Mouse (Mus musculus): ENCODE results near the gene Gm10322.

Gm10322 gene

GRCm38 (mm10) chr10:59615981-59616520, at the start of gene Gm10322:
Gm10322 (plus strand) TSS chr10:59616063.
- DNase-seq: peak; percentile 77

DNA sequence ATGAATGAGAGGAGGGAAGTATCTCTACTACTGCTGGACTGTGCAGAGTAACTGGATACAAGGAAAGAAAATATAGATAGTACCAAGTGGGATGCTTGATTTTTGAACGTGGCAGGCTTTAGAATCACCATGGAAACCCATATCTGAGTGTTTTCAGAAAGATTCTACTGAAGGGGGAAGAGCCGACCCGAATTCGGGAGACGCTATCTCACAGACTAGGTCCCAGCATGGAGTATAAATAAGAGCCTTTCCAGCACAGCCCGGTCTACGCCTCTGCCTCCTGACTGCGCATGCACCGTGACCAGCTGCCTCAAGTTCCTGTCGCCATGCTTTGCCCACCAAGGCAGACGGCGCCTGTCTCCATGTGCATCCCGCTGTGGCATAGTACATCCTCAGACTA, 48.9 kb upstream of the Gm10322 start:
- no peak for DNase-seq

GRCm38 (mm10) chr10:59568665-59569480, 47.0 kb upstream of the Gm10322 start:
- DNase-seq: no peak

DNA sequence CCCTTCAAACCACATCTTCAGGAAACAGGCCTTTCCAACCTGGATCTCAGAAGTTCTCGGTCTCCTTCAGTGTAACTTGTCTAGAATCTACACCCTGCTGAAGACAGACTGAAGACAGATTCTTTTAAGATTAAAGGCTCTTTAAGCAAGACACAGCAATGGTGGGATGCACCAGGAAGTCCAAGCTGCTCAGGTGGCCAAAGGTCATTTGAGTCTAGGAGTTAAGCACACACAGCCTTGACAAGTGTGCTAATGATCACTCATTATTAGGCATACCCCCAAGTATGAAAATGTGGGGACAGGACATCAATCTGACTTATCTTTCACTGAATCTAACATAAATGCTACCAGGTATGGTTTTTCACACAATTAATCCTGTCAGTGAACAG, 46.4 kb upstream of the Gm10322 start:
- DNase-seq: no peak

DNA sequence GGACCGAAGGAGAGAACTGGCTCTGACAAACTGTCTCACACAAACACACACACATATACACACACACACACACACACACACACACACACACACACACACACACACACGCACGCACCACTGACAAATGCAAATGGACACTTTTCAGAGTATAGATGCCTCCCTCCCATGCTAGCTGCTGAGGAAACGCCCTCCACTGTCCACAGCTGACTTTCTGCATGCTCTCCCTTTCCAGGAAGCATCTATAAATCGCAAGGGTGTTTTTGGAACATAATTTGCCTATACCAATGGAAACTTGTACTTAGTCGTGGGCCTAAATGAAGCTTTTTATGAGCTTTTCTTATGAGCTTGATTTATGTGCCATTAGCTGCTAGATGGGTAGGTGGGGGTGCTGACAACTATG, 45.5 kb upstream of the Gm10322 start:
- DNase-seq: no peak

DNA sequence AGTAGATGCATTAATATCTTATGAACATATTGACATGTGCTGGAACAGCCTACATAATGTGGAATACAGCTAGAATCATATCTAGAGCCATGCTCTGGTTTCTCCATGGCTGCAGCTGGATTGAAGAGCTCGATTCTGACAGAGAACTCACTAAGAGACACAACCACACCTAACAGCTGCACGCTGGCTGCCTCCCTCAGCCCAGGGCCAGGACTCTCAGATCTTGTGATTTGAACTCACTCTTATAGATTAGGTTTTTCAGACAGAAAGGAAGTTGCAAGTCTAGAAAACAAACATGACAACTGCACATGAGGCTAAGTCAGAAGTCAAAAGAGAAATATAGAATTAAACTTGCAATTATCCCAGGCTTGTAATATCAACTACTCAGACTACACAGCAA, 45.1 kb upstream of the Gm10322 start:
- DNase-seq: peak; percentile 36

- no peak for DNase-seq
Measured at GRCm38 (mm10) chr10:59571273-59571672, 44.6 kb upstream of the Gm10322 start.

- no peak for DNase-seq
Measured at GRCm38 (mm10) chr10:59571964-59572363, 43.9 kb upstream of the Gm10322 start.

GRCm38 (mm10) chr10:59576305-59576704, 39.6 kb upstream of the Gm10322 start:
- DNase-seq: no peak

- DNase-seq: no peak
Measured at GRCm38 (mm10) chr10:59577871-59578801, 37.7 kb upstream of the Gm10322 start.

DNA sequence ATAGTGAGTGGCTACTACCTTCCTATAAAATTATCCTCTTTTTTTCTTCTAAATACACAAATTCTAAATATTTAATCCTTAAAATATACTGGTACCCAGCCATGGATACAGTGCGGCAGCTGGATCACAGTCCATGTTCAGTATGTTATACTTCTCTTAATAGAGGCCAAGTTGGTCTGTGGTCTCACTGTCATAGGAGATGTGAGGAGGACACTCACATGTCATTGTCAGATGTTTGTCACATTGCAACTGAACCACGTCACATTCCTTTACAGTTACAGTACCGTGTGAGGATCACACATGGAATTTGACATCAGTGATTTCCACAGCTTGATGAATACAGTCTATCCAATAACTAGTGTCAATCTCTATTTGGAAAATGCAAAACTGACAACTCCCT, 36.2 kb upstream of the Gm10322 start:
- no peak for DNase-seq

DNA sequence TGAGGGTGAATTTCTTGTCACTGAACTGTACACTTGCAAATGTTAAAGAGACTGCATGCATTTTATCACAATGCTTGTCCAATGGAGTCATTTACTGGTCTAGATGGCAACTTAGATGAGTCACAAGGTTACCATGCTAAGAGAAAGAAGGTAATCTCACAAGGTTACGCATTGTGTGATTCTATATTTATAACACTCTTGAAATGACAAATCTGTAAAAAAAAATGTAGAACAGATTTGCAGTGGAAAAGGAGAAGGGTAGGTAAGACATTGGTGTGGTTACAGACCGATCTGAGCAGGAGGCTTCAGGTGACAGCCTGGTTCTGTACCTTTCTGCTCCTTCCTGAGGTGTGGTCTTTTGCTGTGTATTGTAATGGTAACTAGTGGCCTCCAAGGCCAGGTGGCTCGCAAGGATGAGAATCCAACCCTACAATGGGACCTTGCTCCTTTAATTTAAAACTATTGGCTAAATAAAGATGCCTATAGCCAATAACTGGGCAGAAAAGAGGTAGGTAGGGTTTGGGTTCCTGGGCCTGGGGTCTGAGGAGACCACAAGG, 35.2 kb upstream of the Gm10322 start:
- DNase-seq: no peak

- no peak for DNase-seq
Measured at GRCm38 (mm10) chr10:59581826-59582543, 33.9 kb upstream of the Gm10322 start.

GRCm38 (mm10) chr10:59585621-59586020, 30.2 kb upstream of the Gm10322 start:
- no peak for DNase-seq

GRCm38 (mm10) chr10:59586821-59587220, 29.0 kb upstream of the Gm10322 start:
- no peak for DNase-seq

DNA sequence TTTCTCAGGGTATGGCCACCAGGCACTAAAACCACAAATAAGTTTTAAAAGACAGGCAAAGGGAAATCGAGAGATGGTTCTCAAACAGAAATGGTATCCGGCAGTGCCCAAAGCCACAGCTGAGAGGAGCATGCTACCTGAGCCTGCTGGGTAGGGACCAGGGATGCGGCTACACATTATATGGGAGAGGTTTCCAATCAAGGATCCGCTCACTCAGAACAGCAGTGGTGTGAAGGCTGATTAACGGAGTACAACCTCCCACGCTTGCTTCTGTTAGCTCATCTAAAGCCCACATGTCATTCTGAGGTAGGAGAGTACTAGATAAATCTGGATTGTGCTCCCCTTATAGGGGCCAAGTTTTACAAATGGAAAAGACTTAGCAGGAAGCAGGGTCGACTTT, 27.7 kb upstream of the Gm10322 start:
- no peak for DNase-seq

- peak; percentile 56 for DNase-seq
Measured at GRCm38 (mm10) chr10:59589420-59589819, 26.4 kb upstream of the Gm10322 start.

- DNase-seq: peak; percentile 36
Measured at GRCm38 (mm10) chr10:59589856-59590255, 26.0 kb upstream of the Gm10322 start.

DNA sequence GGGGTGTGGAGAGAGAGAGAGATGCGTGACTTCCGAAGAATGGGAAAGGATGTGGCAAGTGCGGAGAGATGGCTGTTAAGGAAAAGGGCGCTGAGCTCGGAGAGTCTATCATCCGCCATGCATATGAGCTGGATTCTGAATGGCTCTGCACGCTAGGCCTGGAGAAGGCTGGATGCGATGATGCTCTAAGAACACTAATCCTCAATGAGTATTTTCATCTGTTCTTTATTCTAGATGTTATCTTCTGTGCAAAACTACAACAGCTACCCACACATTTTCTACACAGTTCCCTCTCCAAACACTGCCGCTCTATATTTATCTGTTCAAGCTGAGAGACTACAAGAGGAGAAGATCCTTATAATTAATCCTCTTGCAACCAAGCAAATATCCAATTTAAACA, 25.3 kb upstream of the Gm10322 start:
- no peak for DNase-seq

GRCm38 (mm10) chr10:59593826-59594570, 21.9 kb upstream of the Gm10322 start:
- DNase-seq: no peak

- DNase-seq: no peak
Measured at GRCm38 (mm10) chr10:59600516-59600915, 15.3 kb upstream of the Gm10322 start.

GRCm38 (mm10) chr10:59602043-59602442, 13.8 kb upstream of the Gm10322 start:
- no peak for DNase-seq
